Mouse (Mus musculus) CH12.LX (cell line): ENCODE measurements around the gene Sult5a1. TPM values are rescaled to one million over a fixed set of nuclear protein-coding genes. Genes with fewer than 3 reads are reported as not detected.

ENCODE experiments used
- DNase-seq: peaks from one replicate; pipeline ENCODE4 v3.0.0-alpha.2; 2013; ENCODE audit errors: extremely low read depth
- H3K27ac ChIP-seq: 2 replicates; pipeline ENCODE4 v1.5.1; 2012; ENCODE audit warnings: low read depth, mild to moderate bottlenecking, control low read depth, moderate library complexity; ENCODE audit not compliant: insufficient read depth
- H3K27me3 ChIP-seq: replicated peaks from 2 replicates; pipeline ENCODE3; 2012; ENCODE audit warnings: inconsistent platforms
- H3K36me3 ChIP-seq, 2 experiments: replicated peaks in 1 of 2; 2 replicates each; pipeline versions ENCODE3 to v1.6.1; 2012; ENCODE audit warnings: inconsistent platforms in 1 of 2, low read length in 1 of 2, mild to moderate bottlenecking in 1 of 2, mixed read lengths in 1 of 2, moderate library complexity in 1 of 2; ENCODE audit not compliant: control insufficient read depth in 1 of 2, insufficient read depth in 1 of 2
- H3K4me1 ChIP-seq, 2 experiments: 2 replicates each; pipeline ENCODE4 v1.6.1; 2012; ENCODE audit warnings: inconsistent platforms in 1 of 2, moderate library complexity in 1 of 2; ENCODE audit not compliant: insufficient read depth in 2 of 2, control insufficient read depth in 1 of 2
- H3K4me2 ChIP-seq: 2 replicates; pipeline ENCODE4 v1.6.1; 2012; ENCODE audit warnings: low read depth, mild to moderate bottlenecking, control low read depth; ENCODE audit not compliant: poor library complexity, insufficient read depth, severe bottlenecking
- H3K4me3 ChIP-seq, 3 experiments: fragments of 150-350 bp in 1 of 3; sonication (generic) in 1 of 3; replicated peaks in 1 of 3; 2 replicates each; pipeline versions ENCODE3 to v1.5.1; 2011 to 2012; ENCODE audit warnings: low read depth in 2 of 3, low read length in 2 of 3, mild to moderate bottlenecking in 2 of 3, moderate library complexity in 2 of 3, control low read depth in 1 of 3, improper control_type of control experiment in 1 of 3, inconsistent platforms in 1 of 3, mixed read lengths in 1 of 3; ENCODE audit not compliant: poor library complexity in 1 of 3
- H3K79me2 ChIP-seq: replicated peaks from 2 replicates; pipeline ENCODE4 v1.6.1; 2012; ENCODE audit warnings: mild to moderate bottlenecking, moderate library complexity; ENCODE audit not compliant: control insufficient read depth, poor library complexity, insufficient read depth, severe bottlenecking; ENCODE audit errors: extremely low read depth
- H3K9ac ChIP-seq: 2 replicates; pipeline ENCODE4 v1.6.1; 2012; ENCODE audit warnings: low read depth, mild to moderate bottlenecking, control low read depth, moderate library complexity; ENCODE audit not compliant: insufficient read depth
- H3K9me3 ChIP-seq: replicated peaks from 2 replicates; pipeline ENCODE3; 2012; ENCODE audit warnings: low read length, inconsistent platforms, mixed read lengths
- BHLHE40 ChIP-seq: IDR thresholded peaks from 2 replicates; pipeline ENCODE4 v1.6.1; 2011; ENCODE audit warnings: mild to moderate bottlenecking, low read depth, low read length, improper control_type of control experiment
- CTCF ChIP-seq, 2 experiments: IDR thresholded peaks in 1 of 2; conservative IDR thresholded peaks in 1 of 2; 2 replicates each; pipeline ENCODE4 v1.5.1; 2011 to 2012; ENCODE audit warnings: low read depth in 2 of 2, low read length in 2 of 2, improper control_type of control experiment in 1 of 2, inconsistent platforms in 1 of 2, mild to moderate bottlenecking in 1 of 2, moderate library complexity in 1 of 2
- E2F4 ChIP-seq: IDR thresholded peaks from 2 replicates; pipeline ENCODE4 v1.6.1; 2011; ENCODE audit warnings: low read depth, low read length, improper control_type of control experiment; ENCODE audit not compliant: insufficient replicate concordance
- GABPA ChIP-seq: IDR thresholded peaks from 2 replicates; pipeline ENCODE4 v1.6.1; 2012; ENCODE audit warnings: low read depth, low read length, improper control_type of control experiment, inconsistent platforms; ENCODE audit not compliant: insufficient replicate concordance
- IRF4 ChIP-seq: IDR thresholded peaks from 2 replicates; pipeline ENCODE4 v1.6.1; 2014; ENCODE audit warnings: low read depth, mild to moderate bottlenecking, inconsistent platforms, low read length, improper control_type of control experiment
- KAT2A ChIP-seq: IDR thresholded peaks from 2 replicates; pipeline ENCODE4 v1.6.1; 2012; ENCODE audit warnings: low read length, improper control_type of control experiment, inconsistent platforms; ENCODE audit not compliant: insufficient replicate concordance
- MAFK ChIP-seq: IDR thresholded peaks from 2 replicates; pipeline ENCODE4 v1.6.1; 2011; ENCODE audit warnings: low read length, improper control_type of control experiment; ENCODE audit not compliant: insufficient replicate concordance
- MAX ChIP-seq: IDR thresholded peaks from 2 replicates; pipeline ENCODE4 v1.6.1; 2011; ENCODE audit warnings: low read length, improper control_type of control experiment
- PAX5 ChIP-seq: IDR thresholded peaks from 2 replicates; pipeline ENCODE4 v1.6.1; 2012; ENCODE audit warnings: low read length, inconsistent platforms, mixed read lengths
- POLR2AphosphoS2 ChIP-seq: IDR thresholded peaks from 2 replicates; pipeline ENCODE4 v1.6.1; 2011; ENCODE audit warnings: low read depth, low read length, improper control_type of control experiment
- RAD21 ChIP-seq: IDR thresholded peaks from 2 replicates; pipeline ENCODE4 v1.6.1; 2011; ENCODE audit warnings: low read depth, mild to moderate bottlenecking, low read length, improper control_type of control experiment, moderate library complexity
- SIN3A ChIP-seq: IDR thresholded peaks from 2 replicates; pipeline ENCODE4 v1.6.1; 2012; ENCODE audit warnings: low read length, improper control_type of control experiment, inconsistent platforms
- SMC3 ChIP-seq: IDR thresholded peaks from 2 replicates; pipeline ENCODE4 v1.6.1; 2011; ENCODE audit warnings: low read depth, low read length, improper control_type of control experiment
- TBP ChIP-seq: conservative IDR thresholded peaks from 2 replicates; pipeline ENCODE4 v1.6.1; 2011; ENCODE audit warnings: low read depth, low read length, improper control_type of control experiment
- TCF12 ChIP-seq: IDR thresholded peaks from 2 replicates; pipeline ENCODE4 v1.6.1; 2014; ENCODE audit warnings: low read depth, mild to moderate bottlenecking, inconsistent platforms, low read length, improper control_type of control experiment
- ZKSCAN1 ChIP-seq: IDR thresholded peaks from 2 replicates; pipeline ENCODE4 v1.6.1; 2012; ENCODE audit warnings: low read depth, inconsistent platforms, low read length, improper control_type of control experiment, borderline replicate concordance
- ZNF384 ChIP-seq: IDR thresholded peaks from 2 replicates; pipeline ENCODE4 v1.6.1; 2012; ENCODE audit warnings: low read depth, low read length, improper control_type of control experiment, inconsistent platforms
- dilution Hi-C: fragments of 300-500 bp; cut with MboI; formaldehyde crosslinking; loops from 2 replicates; pipeline ENCODE4 v1.14.3; 2020; ENCODE audit warnings: low sequenced_read_pairs; ENCODE audit not compliant: extremely low pct_unique_long_range_greater_than_20kb, extremely low pct_ligation_motif_present
- in situ Hi-C: fragments of 300-500 bp; cut with MboI; formaldehyde crosslinking; loops from 3 replicates; pipeline ENCODE4 v1.14.3; 2019; ENCODE audit warnings: low sequenced_read_pairs, low pct_ligation_motif_present, low pct_unique_long_range_greater_than_20kb, mixed read lengths
- polyA plus RNA-seq: library from polyadenylated mRNA; unstranded; fragments of >175 nt; gene quantifications from 2 replicates; pipeline ENCODE4 v1.2.1, GENCODE M21; 2012; ENCODE audit warnings: low read depth; ENCODE audit not compliant: insufficient read length
- total RNA-seq, 2 experiments: library from RNA; depleted of rRNA; stranded (reverse); fragments of 300-350 nt in 1 of 2; fragments of >200 nt in 1 of 2; gene quantifications; 2 replicates each; pipeline ENCODE4 v1.2.3; 2012 to 2014

The Sult5a1 gene
- total and polyA plus RNA-seq, 3 experiments = 0.68 TPM; not detected in 2

DNA sequence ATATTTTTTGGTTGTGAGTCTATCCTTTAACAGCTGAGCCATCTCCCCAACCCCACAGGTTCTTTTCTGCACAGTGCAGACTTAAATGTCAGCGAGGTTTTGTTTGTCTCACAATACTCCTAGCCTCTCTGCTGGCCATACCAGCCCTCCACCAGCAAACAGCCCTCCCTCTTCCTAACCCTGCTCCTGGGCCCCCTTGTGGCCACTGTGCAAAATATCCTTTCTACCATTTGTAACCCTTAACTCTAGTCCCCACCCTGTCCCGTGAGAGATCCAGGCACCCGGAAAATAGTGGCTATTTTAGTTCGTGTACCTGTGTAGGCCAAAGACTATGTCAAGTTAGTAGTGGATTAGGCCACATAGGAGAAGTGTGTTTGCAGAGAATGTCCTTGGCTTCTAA lies 47.5 kb downstream of the Sult5a1 start:
- peak; percentile 68 for DNase-seq
- in situ Hi-C loops = loop anchor here (5.0 kb wide), 1 partner anchor 77 kb away; the partner anchor contains the start of gene Dpep1
- dilution Hi-C loops = no loop called here
- Histone ChIP-seq H3K9me3 (no peaks in the 10 kb centered on the region), H3K4me1 (peaks cover 0 to 6% of the 10 kb centered on the region in 2 experiments; a peak in 2 of 4 replicates), H3K36me3 (peaks cover 1 to 3% of the 10 kb centered on the region in 2 experiments), H3K27ac (no peak overlapping the region)
- TF ChIP-seq PAX5 = no peak
- TF ChIP-seq BHLHE40 = peak; percentile 22; the same call in 1 of the 2 replicates
- no peak for TF ChIP-seq ZNF384
- TF ChIP-seq E2F4 = no peak
- no peak for TF ChIP-seq POLR2AphosphoS2
- TF ChIP-seq RAD21 = peak; percentile 34
- TF ChIP-seq CTCF (conservative IDR thresholded peaks at IDR 0.05 in 1 of 2, IDR thresholded peaks at IDR 0.05 in 1 of 2; ENCODE audit: low read depth in 2 of 2, low read length in 2 of 2) = peak; percentile 35 to 77; a peak in 3 of 4 replicates
- peak; percentile 71 for TF ChIP-seq SMC3
- TF ChIP-seq, all 38 proteins: peak for 4
- Histone ChIP-seq H3K79me2 (no peaks in the 10 kb centered on the region), H3K4me2 (peak overlapping the region; percentile 24; the same call in 1 of the 2 replicates), H3K27me3 (peaks cover 24% of the 10 kb centered on the region), H3K9ac (no peak overlapping the region), H3K4me3 (no peak overlapping the region)

DNA sequence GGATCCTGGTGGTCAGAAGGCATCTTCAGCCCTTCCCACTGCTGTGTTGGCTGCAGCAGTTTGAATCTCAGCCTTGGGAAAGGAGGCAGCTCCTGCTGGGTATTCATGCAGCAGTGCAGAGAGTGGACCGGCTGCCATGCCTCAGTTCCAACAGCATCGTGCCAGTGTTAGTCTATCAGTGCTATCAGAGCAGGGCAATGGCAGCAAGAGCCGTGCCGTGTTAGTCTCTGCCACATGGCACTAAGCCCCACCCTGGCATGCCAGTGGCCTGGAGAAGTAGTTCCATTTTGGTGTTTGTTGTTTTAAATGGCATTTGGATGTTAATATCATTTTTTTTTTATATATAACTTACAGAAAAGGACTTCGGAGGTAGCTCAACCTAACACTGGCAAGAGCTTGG lies 49.2 kb downstream of the Sult5a1 start:
- Histone ChIP-seq H3K27ac (no peak overlapping the region), H3K79me2 (peaks cover 6% of the 10 kb centered on the region; the same call in 1 of the 2 replicates), H3K4me1 (peaks cover 3 to 12% of the 10 kb centered on the region in 2 experiments), H3K4me3 (no peak overlapping the region), H3K27me3 (peaks cover 13% of the 10 kb centered on the region), H3K36me3 (peaks cover 15 to 19% of the 10 kb centered on the region in 2 experiments), H3K4me2 (no peak overlapping the region), H3K9ac (no peak overlapping the region), H3K9me3 (no peaks in the 10 kb centered on the region)
- no peak for DNase-seq
- dilution Hi-C loops = no loop called here
- TF ChIP-seq RAD21 = no peak
- TF ChIP-seq TCF12 = no peak
- TF ChIP-seq MAFK = no peak
- TF ChIP-seq SIN3A = no peak
- TF ChIP-seq GABPA = no peak
- TF ChIP-seq ZKSCAN1 = no peak
- no peak for TF ChIP-seq MAX
- TF ChIP-seq E2F4 = no peak
- no peak for TF ChIP-seq TBP
- TF ChIP-seq IRF4 = no peak
- TF ChIP-seq KAT2A = no peak
- in situ Hi-C loops = loop anchor here (10.0 kb wide), 1 partner anchor 204 kb away; no protein-coding TSS in a partner anchor
